Mouse (Mus musculus) embryonic fibroblast, embryonic 13.5 days (primary cell): ENCODE data around the gene Ms4a6c.
"Not testable (repeated sequence)": the region's sequence is repeated elsewhere in the genome, so short reads cannot be mapped to it uniquely, and the experiment has no call there.

Experiments used
- CTCF ChIP-seq: IDR thresholded peaks from 2 replicates; pipeline ENCODE4 v1.5.1; 2011; ENCODE audit warnings: mild to moderate bottlenecking, control low read depth, low read length, moderate library complexity, borderline replicate concordance; ENCODE audit not compliant: insufficient read depth
- POLR2A ChIP-seq: IDR thresholded peaks from 2 replicates; pipeline ENCODE4 v1.6.1; 2011; ENCODE audit warnings: low read depth, mild to moderate bottlenecking, control low read depth, low read length, moderate library complexity

- TF ChIP-seq POLR2A, CTCF: not testable (repeated sequence)
These were observed 10.1 kb upstream of the Ms4a6c start for GRCm38 (mm10) chr19:11459041-11459440.
